Mouse (Mus musculus): ENCODE data around the gene Pdzrn3. TPM values are rescaled to one million over a fixed set of nuclear protein-coding genes. Genes with fewer than 3 reads are reported as not detected.

Pdzrn3 gene
- total RNA-seq, 1 experiment from 2014 or later: not detected

- ATAC-seq (replicated peaks; ENCODE audit: insufficient number of reproducible peaks, low FRiP score, low TSS enrichment, poor library complexity, severe bottlenecking): no peak
Observed at GRCm38 (mm10) chr6:101374721-101375120, 3.0 kb downstream of the Pdzrn3 start.

DNA sequence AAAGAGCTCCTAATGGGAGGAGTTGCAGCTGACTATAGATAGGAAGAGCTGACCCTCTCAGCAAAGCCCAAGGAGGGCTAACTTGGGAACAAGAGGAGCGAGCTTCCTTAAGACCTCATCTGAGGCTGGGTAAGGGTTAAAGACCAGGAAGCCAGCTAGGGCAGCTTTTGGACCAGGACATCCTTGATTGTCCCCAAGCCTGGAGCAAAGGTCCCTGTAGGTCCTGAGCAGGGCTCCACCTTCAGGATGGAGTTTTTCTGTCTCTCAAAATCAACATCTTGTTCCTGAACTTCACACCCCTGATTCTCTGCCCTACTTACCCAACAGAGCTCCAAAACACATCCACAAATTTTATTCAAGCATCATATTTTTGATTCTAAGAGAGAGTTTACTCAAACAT, 3.5 kb downstream of the Pdzrn3 start:
- ATAC-seq (replicated peaks; ENCODE audit: insufficient number of reproducible peaks, low FRiP score, low TSS enrichment, poor library complexity, severe bottlenecking): no peak

DNA sequence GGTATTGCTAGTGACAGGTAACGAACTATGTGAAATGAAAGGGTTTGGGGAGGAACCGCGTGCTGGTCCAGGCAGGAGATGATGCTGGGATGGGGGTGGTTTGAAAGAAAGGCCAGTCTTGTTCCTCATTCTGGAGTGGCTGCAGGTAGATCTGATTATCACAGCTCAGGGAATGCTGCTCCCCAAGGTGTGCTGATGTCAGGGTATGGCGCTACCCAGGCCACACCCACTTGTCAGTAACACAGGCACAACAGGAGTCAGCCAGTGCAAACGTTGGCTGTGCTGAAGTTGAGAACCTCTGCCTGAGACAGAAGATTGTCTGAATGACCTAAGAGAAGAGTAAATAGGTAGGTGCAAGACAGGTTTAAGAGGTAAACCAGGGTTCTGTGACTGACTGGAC, 4.7 kb downstream of the Pdzrn3 start:
- ATAC-seq (replicated peaks; ENCODE audit: insufficient number of reproducible peaks, low FRiP score, low TSS enrichment, poor library complexity, severe bottlenecking): no peak

- no peak for ATAC-seq (replicated peaks; ENCODE audit: insufficient number of reproducible peaks, low FRiP score, low TSS enrichment, poor library complexity, severe bottlenecking)
Observed at GRCm38 (mm10) chr6:101366809-101367602, 10.7 kb downstream of the Pdzrn3 start.

- no peak for ATAC-seq (replicated peaks; ENCODE audit: insufficient number of reproducible peaks, low FRiP score, low TSS enrichment, poor library complexity, severe bottlenecking)
Observed at GRCm38 (mm10) chr6:101365795-101366194, 11.9 kb downstream of the Pdzrn3 start.

GRCm38 (mm10) chr6:101363904-101364303, 13.8 kb downstream of the Pdzrn3 start:
- ATAC-seq (replicated peaks; ENCODE audit: insufficient number of reproducible peaks, low FRiP score, low TSS enrichment, poor library complexity, severe bottlenecking): no peak

GRCm38 (mm10) chr6:101362728-101363127, 15.0 kb downstream of the Pdzrn3 start:
- no peak for ATAC-seq (replicated peaks; ENCODE audit: insufficient number of reproducible peaks, low FRiP score, low TSS enrichment, poor library complexity, severe bottlenecking)

DNA sequence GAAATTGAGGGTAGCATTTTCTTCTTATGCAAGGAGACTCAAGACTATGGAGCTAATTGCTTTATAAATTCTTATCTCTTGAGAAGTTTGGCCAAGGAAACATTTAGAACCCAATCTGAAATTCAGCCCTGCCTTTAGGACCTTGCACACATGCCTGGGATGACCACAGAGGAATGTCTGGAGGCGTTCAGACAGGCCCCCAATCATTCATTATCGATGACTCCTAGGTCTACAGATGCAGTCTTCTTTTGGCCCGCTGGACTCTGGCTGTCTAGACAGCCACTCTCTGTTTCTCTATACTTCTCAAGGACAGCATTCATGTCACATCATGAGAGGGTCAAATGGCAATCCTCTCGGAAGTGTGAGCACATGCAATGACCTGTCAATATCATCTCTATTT, 15.4 kb downstream of the Pdzrn3 start:
- ATAC-seq (replicated peaks; ENCODE audit: insufficient number of reproducible peaks, low FRiP score, low TSS enrichment, poor library complexity, severe bottlenecking): no peak

- ATAC-seq (replicated peaks; ENCODE audit: insufficient number of reproducible peaks, low FRiP score, low TSS enrichment, poor library complexity, severe bottlenecking): no peak
Observed at GRCm38 (mm10) chr6:101360211-101360737, 17.4 kb downstream of the Pdzrn3 start.

- ATAC-seq (replicated peaks; ENCODE audit: insufficient number of reproducible peaks, low FRiP score, low TSS enrichment, poor library complexity, severe bottlenecking): no peak
Observed at GRCm38 (mm10) chr6:101359646-101360045, 18.1 kb downstream of the Pdzrn3 start.

- ATAC-seq (replicated peaks; ENCODE audit: insufficient number of reproducible peaks, low FRiP score, low TSS enrichment, poor library complexity, severe bottlenecking): no peak
Observed at GRCm38 (mm10) chr6:101354887-101355286, 22.8 kb downstream of the Pdzrn3 start.

- no peak for ATAC-seq (replicated peaks; ENCODE audit: insufficient number of reproducible peaks, low FRiP score, low TSS enrichment, poor library complexity, severe bottlenecking)
Observed at GRCm38 (mm10) chr6:101354230-101354881, 23.3 kb downstream of the Pdzrn3 start.

- ATAC-seq (replicated peaks; ENCODE audit: insufficient number of reproducible peaks, low FRiP score, low TSS enrichment, poor library complexity, severe bottlenecking): no peak
Observed at GRCm38 (mm10) chr6:101353701-101354100, 24.0 kb downstream of the Pdzrn3 start.

GRCm38 (mm10) chr6:101352626-101353025, 25.1 kb downstream of the Pdzrn3 start:
- ATAC-seq (replicated peaks; ENCODE audit: insufficient number of reproducible peaks, low FRiP score, low TSS enrichment, poor library complexity, severe bottlenecking): no peak

DNA sequence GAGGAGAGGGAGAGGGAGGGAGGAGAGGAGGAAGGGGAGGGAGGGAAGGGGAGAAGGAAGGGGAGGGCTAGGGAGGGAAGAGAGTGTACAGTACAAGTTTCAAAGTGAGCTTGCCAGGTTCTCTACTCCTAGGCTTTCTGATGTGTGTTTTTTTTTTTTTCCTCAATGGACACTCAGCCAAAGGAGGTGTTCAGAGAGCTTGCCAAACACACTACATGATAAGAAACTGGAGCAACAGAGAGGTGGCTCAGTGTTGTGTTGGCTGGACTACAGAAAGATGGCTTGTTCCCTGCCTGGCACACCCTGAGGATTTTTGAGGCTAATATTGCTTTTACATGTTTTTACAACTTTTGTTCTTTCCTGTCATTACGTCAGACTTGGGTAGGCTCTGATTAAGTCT, 26.6 kb downstream of the Pdzrn3 start:
- ATAC-seq (replicated peaks; ENCODE audit: insufficient number of reproducible peaks, low FRiP score, low TSS enrichment, poor library complexity, severe bottlenecking): no peak

- ATAC-seq (replicated peaks; ENCODE audit: insufficient number of reproducible peaks, low FRiP score, low TSS enrichment, poor library complexity, severe bottlenecking): no peak
Observed at GRCm38 (mm10) chr6:101350414-101350973, 27.2 kb downstream of the Pdzrn3 start.

GRCm38 (mm10) chr6:101348496-101348895, 29.2 kb downstream of the Pdzrn3 start:
- no peak for ATAC-seq (replicated peaks; ENCODE audit: insufficient number of reproducible peaks, low FRiP score, low TSS enrichment, poor library complexity, severe bottlenecking)

- ATAC-seq (replicated peaks; ENCODE audit: insufficient number of reproducible peaks, low FRiP score, low TSS enrichment, poor library complexity, severe bottlenecking): no peak
Observed at GRCm38 (mm10) chr6:101340051-101340450, 37.6 kb downstream of the Pdzrn3 start.

GRCm38 (mm10) chr6:101337842-101338528, 39.7 kb downstream of the Pdzrn3 start:
- no peak for ATAC-seq (replicated peaks; ENCODE audit: insufficient number of reproducible peaks, low FRiP score, low TSS enrichment, poor library complexity, severe bottlenecking)
